Mouse (Mus musculus): ENCODE measurements around the gene Serpini1. TPM values are rescaled to one million over a fixed set of nuclear protein-coding genes. Genes with fewer than 3 reads are reported as not detected.
A peak's percentile ranks its signal among the peaks of the same experiment; 100 is the strongest.

Gene Serpini1
- polyA plus RNA-seq (2014; fragmentation: Nextera tagmentation; extraction: Ambion mirVana), result 20.3 and 24.4 TPM in 2 replicates

DNA sequence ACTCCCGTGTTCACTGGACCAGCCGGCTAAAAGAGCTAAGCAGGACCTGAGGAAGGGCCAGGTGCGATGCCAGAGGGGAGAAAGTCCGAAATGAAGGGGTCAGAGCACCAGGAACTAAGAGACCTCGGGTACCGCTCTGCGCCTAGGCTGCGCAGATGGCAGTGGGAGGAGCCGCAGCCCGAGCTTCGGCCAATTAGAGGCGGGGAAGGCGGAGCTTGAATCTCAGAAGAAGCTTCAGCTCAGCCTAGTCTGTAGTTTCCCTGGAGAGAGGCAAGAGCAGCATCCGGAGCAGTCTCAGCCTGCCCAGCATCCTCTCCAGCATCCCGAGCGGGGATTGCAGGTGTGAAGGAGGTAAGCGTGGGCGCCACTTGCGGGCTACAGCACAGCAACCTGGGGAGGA is at the start of gene Serpini1:
Gene Serpini1, plus strand, starts transcription at position 256 of the 400 bp plus-strand sequence.
- no peaks in the 10 kb centered on the region for H3K36me3 ChIP-seq (ENCODE audit: control insufficient read depth, insufficient read depth, low read length)
- H3K4me2 ChIP-seq (replicated peaks; ENCODE audit: low read depth, low read length), result peak within 1 kb of the TSS; percentile 92
- WGBS, result under 1% methylated on average over 19 of the region's 19 CpGs
- H3K27me3 ChIP-seq (ENCODE audit: control insufficient read depth, insufficient read depth, low read length), result no peaks in the 10 kb centered on the region
- H3K4me3 ChIP-seq (ENCODE audit: low read depth, low read length), result peak within 1 kb of the TSS; percentile 91
- ATAC-seq (ENCODE audit: insufficient number of reproducible peaks, insufficient read depth, low FRiP score, low read depth), result peak; percentile 92
- H3K27ac ChIP-seq (ENCODE audit: low read length), result peak within 1 kb of the TSS; percentile 66
- no peaks in the 10 kb centered on the region for H3K9me3 ChIP-seq (ENCODE audit: control insufficient read depth, low read depth, low read length)
- H3K4me1 ChIP-seq (ENCODE audit: control insufficient read depth, insufficient read depth, low read length), result no peaks in the 10 kb centered on the region
- peak within 1 kb of the TSS; percentile 79 for H3K9ac ChIP-seq (replicated peaks; ENCODE audit: low read depth, low read length)

DNA sequence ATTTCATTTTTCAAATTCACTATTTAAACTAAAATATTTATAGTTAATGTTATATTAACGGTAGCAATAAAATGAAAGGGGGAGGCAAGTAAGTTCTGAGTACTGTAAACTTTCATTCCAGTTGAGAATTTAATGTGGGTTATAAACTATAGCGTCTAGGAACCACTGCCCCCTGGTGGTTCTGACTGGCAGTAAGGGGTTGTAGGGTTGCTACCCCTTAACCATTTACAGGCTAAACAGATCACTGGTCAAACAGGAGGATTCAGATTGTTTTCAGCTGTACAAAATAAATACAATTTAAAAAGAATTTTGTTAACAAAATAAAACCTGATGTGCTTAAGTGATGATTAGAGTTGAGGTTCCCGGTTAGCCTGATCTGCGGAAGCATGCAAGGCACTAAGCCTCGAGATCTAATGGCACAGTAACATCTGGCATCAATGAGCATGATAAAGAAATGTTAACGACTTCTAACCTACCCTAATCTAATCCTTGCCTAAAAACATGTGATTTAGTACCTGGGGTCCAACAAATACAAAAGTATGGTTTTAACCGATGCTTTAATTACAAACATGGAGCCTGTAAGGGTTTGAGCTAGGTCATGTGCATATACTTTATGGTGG is 39.6 kb upstream of the Serpini1 start:
- no peaks in the 10 kb centered on the region for H3K9me3 ChIP-seq (ENCODE audit: control insufficient read depth, low read depth, low read length)
- H3K4me1 ChIP-seq (ENCODE audit: control insufficient read depth, insufficient read depth, low read length), result no peaks in the 10 kb centered on the region
- H3K27ac ChIP-seq (ENCODE audit: low read length), result no peak overlapping the region
- no peak for ATAC-seq (ENCODE audit: insufficient number of reproducible peaks, insufficient read depth, low FRiP score, low read depth)
- H3K9ac ChIP-seq (replicated peaks; ENCODE audit: low read depth, low read length), result no peak overlapping the region
- peaks cover 11% of the 10 kb centered on the region; the same call in 1 of the 2 replicates for H3K36me3 ChIP-seq (ENCODE audit: control insufficient read depth, insufficient read depth, low read length)
- no peaks in the 10 kb centered on the region for H3K27me3 ChIP-seq (ENCODE audit: control insufficient read depth, insufficient read depth, low read length)
- 78% methylated on average over 7 of the region's 7 CpGs for WGBS
- no peak overlapping the region for H3K4me2 ChIP-seq (replicated peaks; ENCODE audit: low read depth, low read length)
- no peak overlapping the region for H3K4me3 ChIP-seq (ENCODE audit: low read depth, low read length)

DNA sequence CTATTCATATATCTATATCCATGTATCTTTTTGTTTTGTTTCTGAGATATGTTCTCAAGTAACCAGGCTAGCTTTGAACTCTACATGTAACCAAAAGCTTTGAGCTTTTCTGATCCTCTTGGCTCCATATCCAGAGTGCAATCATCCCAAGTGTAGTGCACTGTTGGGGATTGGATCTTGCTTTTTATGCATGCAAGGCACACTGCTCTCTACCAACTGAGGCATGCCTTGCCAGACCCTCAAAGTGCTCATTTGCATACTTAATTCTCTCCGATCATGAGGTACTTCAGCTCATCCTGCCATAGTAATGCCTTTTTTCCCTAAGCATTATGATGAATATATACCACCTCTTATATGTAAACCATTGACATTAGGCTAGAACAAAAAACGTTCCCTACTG is 36.0 kb upstream of the Serpini1 start:
- no peak overlapping the region for H3K9ac ChIP-seq (replicated peaks; ENCODE audit: low read depth, low read length)
- no peak overlapping the region for H3K27ac ChIP-seq (ENCODE audit: low read length)
- ATAC-seq (ENCODE audit: insufficient number of reproducible peaks, insufficient read depth, low FRiP score, low read depth), result no peak
- H3K9me3 ChIP-seq (ENCODE audit: control insufficient read depth, low read depth, low read length), result no peaks in the 10 kb centered on the region
- no peaks in the 10 kb centered on the region for H3K27me3 ChIP-seq (ENCODE audit: control insufficient read depth, insufficient read depth, low read length)
- WGBS, result 88% methylated on average over 2 of the region's 2 CpGs
- no peak overlapping the region for H3K4me3 ChIP-seq (ENCODE audit: low read depth, low read length)
- peaks cover 14% of the 10 kb centered on the region; the same call in 1 of the 2 replicates for H3K36me3 ChIP-seq (ENCODE audit: control insufficient read depth, insufficient read depth, low read length)
- H3K4me1 ChIP-seq (ENCODE audit: control insufficient read depth, insufficient read depth, low read length), result no peaks in the 10 kb centered on the region
- no peak overlapping the region for H3K4me2 ChIP-seq (replicated peaks; ENCODE audit: low read depth, low read length)

DNA sequence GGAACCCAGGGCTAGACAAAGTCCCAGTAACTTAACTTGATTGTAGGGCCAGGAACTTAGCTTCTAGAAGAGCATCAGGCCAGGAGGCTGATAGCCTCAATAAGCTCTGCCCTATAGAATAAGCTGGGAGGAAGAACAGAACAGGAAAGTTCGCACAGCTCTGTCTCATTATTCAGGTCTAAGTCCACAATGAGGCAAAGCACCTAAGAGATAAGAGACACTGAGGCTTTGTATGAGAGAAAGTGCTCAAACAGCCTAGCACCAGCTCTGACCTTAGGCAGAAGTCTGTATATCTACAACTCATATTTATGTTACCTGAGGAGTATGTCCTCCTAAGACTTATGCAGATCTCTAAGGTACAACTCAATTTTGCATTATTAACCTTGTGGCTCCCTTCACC is 34.8 kb upstream of the Serpini1 start:
- Histone ChIP-seq H3K4me1 (ENCODE audit: control insufficient read depth, insufficient read depth, low read length) (no peaks in the 10 kb centered on the region), H3K27me3 (ENCODE audit: control insufficient read depth, insufficient read depth, low read length) (no peaks in the 10 kb centered on the region), H3K9ac (replicated peaks; ENCODE audit: low read depth, low read length) (no peak overlapping the region), H3K9me3 (ENCODE audit: control insufficient read depth, low read depth, low read length) (no peaks in the 10 kb centered on the region), H3K36me3 (ENCODE audit: control insufficient read depth, insufficient read depth, low read length) (peaks cover 20% of the 10 kb centered on the region; the same call in 1 of the 2 replicates), H3K4me3 (ENCODE audit: low read depth, low read length) (no peak overlapping the region), H3K27ac (ENCODE audit: low read length) (no peak overlapping the region), H3K4me2 (replicated peaks; ENCODE audit: low read depth, low read length) (no peak overlapping the region)
- ATAC-seq (ENCODE audit: insufficient number of reproducible peaks, insufficient read depth, low FRiP score, low read depth), result no peak
- WGBS, result 80% methylated on average over 1 of the region's 1 CpGs

DNA sequence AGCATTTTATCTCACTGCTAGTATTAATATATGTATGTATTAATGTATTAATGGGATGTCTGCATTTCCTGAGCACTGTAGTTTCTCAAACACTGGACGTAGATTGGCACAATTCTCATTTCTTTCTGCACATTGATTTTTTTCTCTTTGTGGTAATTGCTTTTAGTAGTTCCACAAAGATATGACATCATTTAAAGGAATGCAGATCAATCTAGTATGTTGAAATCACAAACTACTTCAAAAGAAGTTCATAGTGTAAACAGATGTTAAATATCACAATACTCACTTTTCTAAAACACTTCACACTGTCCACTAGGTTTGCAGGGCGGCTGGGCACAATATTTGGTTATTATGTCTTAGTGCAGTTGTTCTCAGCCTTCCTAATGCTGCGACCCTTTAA is 26.3 kb upstream of the Serpini1 start:
- no peak for ATAC-seq (ENCODE audit: insufficient number of reproducible peaks, insufficient read depth, low FRiP score, low read depth)
- no peaks in the 10 kb centered on the region for H3K9me3 ChIP-seq (ENCODE audit: control insufficient read depth, low read depth, low read length)
- no peak overlapping the region for H3K4me2 ChIP-seq (replicated peaks; ENCODE audit: low read depth, low read length)
- H3K36me3 ChIP-seq (ENCODE audit: control insufficient read depth, insufficient read depth, low read length), result peaks cover 8% of the 10 kb centered on the region; the same call in 1 of the 2 replicates
- 72% methylated on average over 3 of the region's 3 CpGs for WGBS
- no peaks in the 10 kb centered on the region for H3K4me1 ChIP-seq (ENCODE audit: control insufficient read depth, insufficient read depth, low read length)
- no peak overlapping the region for H3K9ac ChIP-seq (replicated peaks; ENCODE audit: low read depth, low read length)
- H3K4me3 ChIP-seq (ENCODE audit: low read depth, low read length), result no peak overlapping the region
- no peaks in the 10 kb centered on the region for H3K27me3 ChIP-seq (ENCODE audit: control insufficient read depth, insufficient read depth, low read length)
- H3K27ac ChIP-seq (ENCODE audit: low read length), result no peak overlapping the region

DNA sequence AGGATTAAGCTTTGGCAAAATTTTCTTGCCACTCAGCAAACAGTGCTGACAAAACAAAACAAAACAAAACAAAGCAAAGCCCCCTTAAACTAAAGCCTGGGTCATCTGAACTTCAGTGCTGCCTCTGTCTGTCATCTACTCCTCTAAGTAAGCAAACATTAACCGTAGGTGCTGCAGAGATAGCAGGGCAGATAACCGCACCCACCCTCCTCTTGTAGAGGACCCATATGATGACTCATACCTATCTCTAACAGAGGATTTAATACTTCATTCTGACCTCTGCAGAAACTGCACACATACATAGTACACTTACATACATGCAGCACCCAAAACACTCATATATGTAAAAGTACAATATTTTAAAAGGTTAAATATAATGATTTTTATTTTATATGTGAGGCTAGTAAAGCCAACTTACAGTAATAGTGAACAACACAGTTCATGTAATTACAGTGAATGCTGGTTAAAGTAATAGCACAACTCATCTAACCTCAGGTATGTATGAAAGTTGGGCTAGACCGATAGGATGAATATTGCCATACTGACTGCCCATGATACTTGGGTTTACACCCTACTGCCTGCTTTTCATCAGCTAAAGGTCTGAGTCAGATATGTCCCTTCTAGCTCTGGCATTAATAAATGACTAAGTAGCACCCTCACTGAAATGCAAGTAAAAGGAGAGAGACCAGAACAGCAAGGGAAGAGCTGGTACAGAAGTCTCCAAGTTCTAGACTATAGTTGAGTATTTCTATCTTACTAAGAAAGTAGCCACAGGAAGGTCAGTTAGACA is 23.1 kb upstream of the Serpini1 start:
- H3K9me3 ChIP-seq (ENCODE audit: control insufficient read depth, low read depth, low read length), result no peaks in the 10 kb centered on the region
- H3K27me3 ChIP-seq (ENCODE audit: control insufficient read depth, insufficient read depth, low read length), result no peaks in the 10 kb centered on the region
- 70% methylated on average over 3 of the region's 3 CpGs for WGBS
- no peak overlapping the region for H3K9ac ChIP-seq (replicated peaks; ENCODE audit: low read depth, low read length)
- no peaks in the 10 kb centered on the region; the same call in 1 of the 2 replicates for H3K36me3 ChIP-seq (ENCODE audit: control insufficient read depth, insufficient read depth, low read length)
- no peak overlapping the region for H3K4me2 ChIP-seq (replicated peaks; ENCODE audit: low read depth, low read length)
- no peak overlapping the region for H3K4me3 ChIP-seq (ENCODE audit: low read depth, low read length)
- no peaks in the 10 kb centered on the region for H3K4me1 ChIP-seq (ENCODE audit: control insufficient read depth, insufficient read depth, low read length)
- no peak overlapping the region for H3K27ac ChIP-seq (ENCODE audit: low read length)
- no peak for ATAC-seq (ENCODE audit: insufficient number of reproducible peaks, insufficient read depth, low FRiP score, low read depth)

DNA sequence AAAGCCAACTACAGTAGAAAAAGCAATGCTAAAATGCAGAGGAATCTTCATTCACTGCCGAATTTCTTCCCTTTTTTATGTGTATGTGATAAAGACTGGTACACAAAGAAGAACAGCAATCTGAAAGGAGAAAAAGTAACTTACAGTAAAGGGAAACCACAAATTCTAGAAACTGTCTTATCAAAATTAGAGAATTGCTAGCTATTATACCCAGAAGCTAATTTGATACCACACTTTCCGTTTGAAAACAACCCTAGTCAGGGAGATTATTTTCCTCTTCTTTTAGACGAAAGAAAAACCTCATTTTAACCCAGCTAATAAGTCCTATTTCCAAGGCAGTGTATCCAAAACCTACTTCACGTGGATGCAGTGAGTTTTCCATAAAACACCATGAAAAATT is 16.1 kb upstream of the Serpini1 start:
- WGBS, result 86% methylated on average over 4 of the region's 4 CpGs

DNA sequence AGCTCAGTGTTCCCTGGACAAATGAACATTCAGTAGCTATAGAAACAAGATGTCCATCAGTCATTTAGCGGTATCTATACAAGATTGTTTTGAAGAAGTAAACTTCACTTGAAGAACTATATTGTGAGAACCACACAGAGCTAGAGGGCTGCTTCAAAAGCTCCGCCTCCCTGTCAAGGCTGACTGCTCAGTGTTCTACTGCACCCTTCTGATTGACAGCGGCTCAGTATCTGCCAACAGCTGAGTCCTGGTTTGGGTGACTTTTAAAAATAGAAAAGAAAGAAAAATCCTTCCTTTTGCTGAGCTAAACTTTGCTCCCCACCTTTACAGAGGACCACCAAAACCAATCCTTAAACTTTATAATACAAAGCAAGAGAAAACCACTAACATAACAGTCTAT is 14.5 kb upstream of the Serpini1 start:
- H3K27me3 ChIP-seq (ENCODE audit: control insufficient read depth, insufficient read depth, low read length), result no peaks in the 10 kb centered on the region
- H3K36me3 ChIP-seq (ENCODE audit: control insufficient read depth, insufficient read depth, low read length), result no peaks in the 10 kb centered on the region
- no peak overlapping the region for H3K4me3 ChIP-seq (ENCODE audit: low read depth, low read length)
- no peak overlapping the region for H3K4me2 ChIP-seq (replicated peaks; ENCODE audit: low read depth, low read length)
- no peak overlapping the region for H3K9ac ChIP-seq (replicated peaks; ENCODE audit: low read depth, low read length)
- no peak overlapping the region for H3K27ac ChIP-seq (ENCODE audit: low read length)
- H3K9me3 ChIP-seq (ENCODE audit: control insufficient read depth, low read depth, low read length), result no peaks in the 10 kb centered on the region
- ATAC-seq (ENCODE audit: insufficient number of reproducible peaks, insufficient read depth, low FRiP score, low read depth), result no peak
- no peaks in the 10 kb centered on the region for H3K4me1 ChIP-seq (ENCODE audit: control insufficient read depth, insufficient read depth, low read length)
- WGBS, result 91% methylated on average over 3 of the region's 3 CpGs

More for the DNA sequence above, 16.1 kb upstream of the Serpini1 start:
- Histone ChIP-seq H3K4me1 (ENCODE audit: control insufficient read depth, insufficient read depth, low read length) (no peaks in the 10 kb centered on the region), H3K27me3 (ENCODE audit: control insufficient read depth, insufficient read depth, low read length) (no peaks in the 10 kb centered on the region), H3K27ac (ENCODE audit: low read length) (no peak overlapping the region), H3K4me3 (ENCODE audit: low read depth, low read length) (no peak overlapping the region), H3K4me2 (replicated peaks; ENCODE audit: low read depth, low read length) (no peak overlapping the region), H3K36me3 (ENCODE audit: control insufficient read depth, insufficient read depth, low read length) (no peaks in the 10 kb centered on the region; the same call in 1 of the 2 replicates), H3K9ac (replicated peaks; ENCODE audit: low read depth, low read length) (no peak overlapping the region), H3K9me3 (ENCODE audit: control insufficient read depth, low read depth, low read length) (no peaks in the 10 kb centered on the region)
- no peak for ATAC-seq (ENCODE audit: insufficient number of reproducible peaks, insufficient read depth, low FRiP score, low read depth)

Data from stomach, embryonic 14.5 days (tissue).